Mouse (Mus musculus): ENCODE measurements around the gene Ythdf1. TPM values are rescaled to one million over a fixed set of nuclear protein-coding genes. Genes with fewer than 3 reads are reported as not detected.

The Ythdf1 gene
- polyA plus RNA-seq, 1 experiment from 2014 or later = 42.3 TPM

GRCm38 (mm10) chr2:180904435-180905208 lies 16.1 kb downstream of the Ythdf1 start:
- no peak overlapping the region for H3K4me3 ChIP-seq
- H3K9me3 ChIP-seq (replicated peaks) = no peaks in the 10 kb centered on the region
- H3K27ac ChIP-seq = no peak overlapping the region
- no peak overlapping the region for H3K4me2 ChIP-seq
- H3K4me1 ChIP-seq = peaks cover 29% of the 10 kb centered on the region
- WGBS (ENCODE audit: insufficient replicate concordance) = 90% methylated on average over 18 of the region's 18 CpGs
- no peak for ATAC-seq
- H3K36me3 ChIP-seq = peaks cover 56% of the 10 kb centered on the region
- no peaks in the 10 kb centered on the region for H3K27me3 ChIP-seq (replicated peaks)
- no peak overlapping the region for H3K9ac ChIP-seq

GRCm38 (mm10) chr2:180902086-180902485 lies 18.7 kb downstream of the Ythdf1 start:
- no peak for ATAC-seq
- peaks cover 38% of the 10 kb centered on the region for H3K36me3 ChIP-seq
- H3K27me3 ChIP-seq (replicated peaks) = peaks cover 19% of the 10 kb centered on the region
- H3K4me1 ChIP-seq = peaks cover 26% of the 10 kb centered on the region
- no peak overlapping the region for H3K4me2 ChIP-seq
- H3K27ac ChIP-seq = no peak overlapping the region
- H3K9me3 ChIP-seq (replicated peaks) = no peaks in the 10 kb centered on the region
- H3K4me3 ChIP-seq = no peak overlapping the region
- H3K9ac ChIP-seq = no peak overlapping the region
- 47% methylated on average over 2 of the region's 2 CpGs for WGBS (ENCODE audit: insufficient replicate concordance)

GRCm38 (mm10) chr2:180897857-180898256 lies 22.9 kb downstream of the Ythdf1 start:
- H3K9ac ChIP-seq = no peak overlapping the region
- H3K4me2 ChIP-seq = no peak overlapping the region
- no peak overlapping the region for H3K4me3 ChIP-seq
- H3K4me1 ChIP-seq = peaks cover 21% of the 10 kb centered on the region
- no peaks in the 10 kb centered on the region for H3K36me3 ChIP-seq
- H3K9me3 ChIP-seq (replicated peaks) = no peaks in the 10 kb centered on the region
- no peak overlapping the region for H3K27ac ChIP-seq
- ATAC-seq = no peak
- peaks cover 61% of the 10 kb centered on the region for H3K27me3 ChIP-seq (replicated peaks)
- 68% methylated on average over 6 of the region's 6 CpGs for WGBS (ENCODE audit: insufficient replicate concordance)

- WGBS (ENCODE audit: insufficient replicate concordance) = 64% methylated on average over 15 of the region's 15 CpGs
- ATAC-seq = no peak
- no peak overlapping the region for H3K4me3 ChIP-seq
- H3K9ac ChIP-seq = no peak overlapping the region
- no peaks in the 10 kb centered on the region for H3K36me3 ChIP-seq
- H3K27ac ChIP-seq = no peak overlapping the region
- no peak overlapping the region for H3K4me2 ChIP-seq
- H3K27me3 ChIP-seq (replicated peaks) = peaks cover 70% of the 10 kb centered on the region
- peaks cover 19% of the 10 kb centered on the region for H3K4me1 ChIP-seq
- H3K9me3 ChIP-seq (replicated peaks) = no peaks in the 10 kb centered on the region
Measured at GRCm38 (mm10) chr2:180896819-180897625, 23.7 kb downstream of the Ythdf1 start.

GRCm38 (mm10) chr2:180895837-180896525 lies 24.8 kb downstream of the Ythdf1 start:
- H3K36me3 ChIP-seq = no peaks in the 10 kb centered on the region
- H3K9me3 ChIP-seq (replicated peaks) = no peaks in the 10 kb centered on the region
- H3K4me1 ChIP-seq = peaks cover 19% of the 10 kb centered on the region
- H3K27me3 ChIP-seq (replicated peaks) = peaks cover 80% of the 10 kb centered on the region
- H3K27ac ChIP-seq = no peak overlapping the region
- no peak overlapping the region for H3K9ac ChIP-seq
- no peak for ATAC-seq
- no peak overlapping the region for H3K4me2 ChIP-seq
- WGBS (ENCODE audit: insufficient replicate concordance) = 56% methylated on average over 11 of the region's 11 CpGs
- no peak overlapping the region for H3K4me3 ChIP-seq

GRCm38 (mm10) chr2:180895321-180895720 lies 25.4 kb downstream of the Ythdf1 start:
- H3K4me3 ChIP-seq = no peak overlapping the region
- 61% methylated on average over 3 of the region's 3 CpGs for WGBS (ENCODE audit: insufficient replicate concordance)
- H3K27ac ChIP-seq = no peak overlapping the region

GRCm38 (mm10) chr2:180894734-180895133 lies 26.0 kb downstream of the Ythdf1 start:
- no peak overlapping the region for H3K4me3 ChIP-seq
- no peak overlapping the region for H3K9ac ChIP-seq
- ATAC-seq = peak; percentile 22; the same call in 1 of the 2 replicates
- no peaks in the 10 kb centered on the region for H3K36me3 ChIP-seq
- peaks cover 93% of the 10 kb centered on the region for H3K27me3 ChIP-seq (replicated peaks)
- peaks cover 19% of the 10 kb centered on the region for H3K4me1 ChIP-seq
- WGBS (ENCODE audit: insufficient replicate concordance) = 2% methylated on average over 13 of the region's 13 CpGs
- H3K9me3 ChIP-seq (replicated peaks) = no peaks in the 10 kb centered on the region
- H3K4me2 ChIP-seq = no peak overlapping the region
- H3K27ac ChIP-seq = no peak overlapping the region

More at GRCm38 (mm10) chr2:180895321-180895720, 25.4 kb downstream of the Ythdf1 start:
- H3K4me2 ChIP-seq = no peak overlapping the region
- H3K36me3 ChIP-seq = no peaks in the 10 kb centered on the region
- H3K27me3 ChIP-seq (replicated peaks) = peaks cover 87% of the 10 kb centered on the region
- no peak overlapping the region for H3K9ac ChIP-seq
- H3K4me1 ChIP-seq = peaks cover 19% of the 10 kb centered on the region
- no peak for ATAC-seq
- H3K9me3 ChIP-seq (replicated peaks) = no peaks in the 10 kb centered on the region

- Histone ChIP-seq H3K4me1 (peaks cover 19% of the 10 kb centered on the region), H3K27ac (no peak overlapping the region), H3K4me2 (peak overlapping the region; percentile 60), H3K27me3 (replicated peaks) (peaks cover 99% of the 10 kb centered on the region), H3K9me3 (replicated peaks) (no peaks in the 10 kb centered on the region), H3K4me3 (peak overlapping the region; percentile 39), H3K36me3 (no peaks in the 10 kb centered on the region), H3K9ac (no peak overlapping the region)
- WGBS (ENCODE audit: insufficient replicate concordance) = 2% methylated on average over 57 of the region's 57 CpGs
- peak; percentile 10; the same call in 1 of the 2 replicates for ATAC-seq
Measured at GRCm38 (mm10) chr2:180894029-180894623, 26.6 kb downstream of the Ythdf1 start.

- WGBS (ENCODE audit: insufficient replicate concordance) = 2% methylated on average over 50 of the region's 50 CpGs
- no peak overlapping the region for H3K9ac ChIP-seq
- H3K36me3 ChIP-seq = no peaks in the 10 kb centered on the region
- H3K4me1 ChIP-seq = peaks cover 19% of the 10 kb centered on the region
- ATAC-seq = no peak
- no peaks in the 10 kb centered on the region for H3K9me3 ChIP-seq (replicated peaks)
- peak overlapping the region; percentile 60 for H3K4me2 ChIP-seq
- H3K27me3 ChIP-seq (replicated peaks) = peaks cover 100% of the 10 kb centered on the region
- no peak overlapping the region for H3K27ac ChIP-seq
- peak overlapping the region; percentile 39 for H3K4me3 ChIP-seq
Measured at GRCm38 (mm10) chr2:180893537-180894028, 27.2 kb downstream of the Ythdf1 start.

GRCm38 (mm10) chr2:180892841-180893521 lies 27.8 kb downstream of the Ythdf1 start:
- no peak overlapping the region for H3K27ac ChIP-seq
- no peak for ATAC-seq
- H3K27me3 ChIP-seq (replicated peaks) = peaks cover 100% of the 10 kb centered on the region
- peaks cover 19% of the 10 kb centered on the region for H3K4me1 ChIP-seq
- H3K4me3 ChIP-seq = peak overlapping the region; percentile 39
- no peaks in the 10 kb centered on the region for H3K9me3 ChIP-seq (replicated peaks)
- WGBS (ENCODE audit: insufficient replicate concordance) = 3% methylated on average over 90 of the region's 97 CpGs
- H3K4me2 ChIP-seq = peak overlapping the region; percentile 60
- no peak overlapping the region for H3K9ac ChIP-seq
- H3K36me3 ChIP-seq = no peaks in the 10 kb centered on the region

- Histone ChIP-seq H3K36me3 (no peaks in the 10 kb centered on the region), H3K4me2 (no peak overlapping the region), H3K9me3 (replicated peaks) (no peaks in the 10 kb centered on the region), H3K4me3 (no peak overlapping the region), H3K27me3 (replicated peaks) (peaks cover 100% of the 10 kb centered on the region), H3K9ac (no peak overlapping the region), H3K27ac (no peak overlapping the region), H3K4me1 (peaks cover 19% of the 10 kb centered on the region)
- 13% methylated on average over 9 of the region's 9 CpGs for WGBS (ENCODE audit: insufficient replicate concordance)
- no peak for ATAC-seq
Measured at GRCm38 (mm10) chr2:180891835-180892323, 28.9 kb downstream of the Ythdf1 start.

Data from liver, embryonic 12.5 days (tissue).